Mouse (Mus musculus): Measurements from ENCODE around the gene Ciita. TPM values are rescaled to one million over a fixed set of nuclear protein-coding genes. Genes with fewer than 3 reads are reported as not detected.

The Ciita gene
- polyA plus RNA-seq, 1 experiment from 2014 or later = 0.49 TPM

DNA sequence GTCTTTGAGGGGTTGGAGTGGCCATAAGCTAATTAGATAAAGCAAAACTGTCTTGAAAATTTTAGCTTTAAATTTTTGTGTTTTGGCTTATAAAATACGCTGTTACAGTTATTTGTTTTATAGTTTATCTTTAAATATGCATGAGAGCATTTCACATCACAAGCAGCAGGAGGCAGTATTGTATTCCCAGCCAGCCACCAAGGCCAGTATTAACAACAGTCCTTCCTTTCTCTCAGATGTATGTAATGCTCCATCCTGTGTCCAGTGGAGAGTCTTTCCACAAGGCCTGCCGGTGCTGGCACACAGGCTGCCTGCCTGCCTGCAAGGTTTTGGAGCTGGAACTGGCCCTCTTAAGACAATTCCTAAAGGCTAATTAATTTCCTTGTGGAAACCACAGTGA is 92.0 kb downstream of the Ciita start:
- no peak for ATAC-seq (ENCODE audit: insufficient read depth, low FRiP score)
- H3K27me3 ChIP-seq (ENCODE audit: control insufficient read depth, insufficient read depth, low read length) = no peaks in the 10 kb centered on the region
- no peaks in the 10 kb centered on the region for H3K36me3 ChIP-seq (ENCODE audit: control insufficient read depth, insufficient read depth, low read length)
- WGBS = 51% methylated on average over 2 of the region's 2 CpGs
- no peaks in the 10 kb centered on the region for H3K4me1 ChIP-seq (ENCODE audit: control insufficient read depth, insufficient read depth, low read length)
- H3K9ac ChIP-seq (ENCODE audit: low read length) = no peak overlapping the region
- peak overlapping the region; percentile 44; the same call in 1 of the 2 replicates for H3K27ac ChIP-seq (ENCODE audit: low read length)
- H3K9me3 ChIP-seq (replicated peaks; ENCODE audit: control insufficient read depth, low read length) = no peaks in the 10 kb centered on the region
- H3K4me3 ChIP-seq (replicated peaks; ENCODE audit: low read length) = no peak overlapping the region
- no peak overlapping the region for H3K4me2 ChIP-seq (ENCODE audit: low read depth, low read length)

GRCm38 (mm10) chr16:10574936-10575335 is 95.1 kb downstream of the Ciita start:
- no peaks in the 10 kb centered on the region for H3K9me3 ChIP-seq (replicated peaks; ENCODE audit: control insufficient read depth, low read length)
- no peak for ATAC-seq (ENCODE audit: insufficient read depth, low FRiP score)
- H3K4me2 ChIP-seq (ENCODE audit: low read depth, low read length) = no peak overlapping the region
- 71% methylated on average over 2 of the region's 2 CpGs for WGBS
- H3K4me3 ChIP-seq (replicated peaks; ENCODE audit: low read length) = no peak overlapping the region
- no peak overlapping the region for H3K9ac ChIP-seq (ENCODE audit: low read length)
- H3K27ac ChIP-seq (ENCODE audit: low read length) = no peak overlapping the region
- H3K27me3 ChIP-seq (ENCODE audit: control insufficient read depth, insufficient read depth, low read length) = no peaks in the 10 kb centered on the region
- 0 out of 2 replicates have a peak, but pooled peaks cover 4% of the 10 kb centered on the region for H3K36me3 ChIP-seq (ENCODE audit: control insufficient read depth, insufficient read depth, low read length)
- H3K4me1 ChIP-seq (ENCODE audit: control insufficient read depth, insufficient read depth, low read length) = no peaks in the 10 kb centered on the region

DNA sequence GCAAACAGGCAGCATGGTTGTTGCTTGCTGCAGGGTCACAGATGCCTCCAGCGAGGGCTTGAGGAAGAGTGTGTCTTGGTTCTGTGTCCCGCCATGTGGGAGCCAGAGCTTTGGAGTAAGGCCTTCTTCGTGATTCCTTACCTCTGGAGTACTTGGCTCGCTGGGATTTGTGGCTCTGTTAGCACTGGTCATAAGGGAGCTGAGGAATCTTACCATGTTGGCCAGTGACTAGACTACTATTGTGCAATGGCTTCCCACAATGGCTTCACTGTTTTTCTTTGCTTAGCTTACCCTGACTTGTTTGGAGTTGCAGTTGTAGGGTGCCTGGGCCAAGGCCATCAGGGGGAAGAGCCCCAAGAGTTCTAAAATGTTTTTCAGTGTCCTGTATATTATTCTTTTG is 96.1 kb downstream of the Ciita start:
- H3K36me3 ChIP-seq (ENCODE audit: control insufficient read depth, insufficient read depth, low read length) = 0 out of 2 replicates have a peak, but pooled peaks cover 4% of the 10 kb centered on the region
- H3K27me3 ChIP-seq (ENCODE audit: control insufficient read depth, insufficient read depth, low read length) = no peaks in the 10 kb centered on the region
- H3K4me2 ChIP-seq (ENCODE audit: low read depth, low read length) = no peak overlapping the region
- H3K27ac ChIP-seq (ENCODE audit: low read length) = no peak overlapping the region
- no peak for ATAC-seq (ENCODE audit: insufficient read depth, low FRiP score)
- H3K4me1 ChIP-seq (ENCODE audit: control insufficient read depth, insufficient read depth, low read length) = no peaks in the 10 kb centered on the region
- H3K9ac ChIP-seq (ENCODE audit: low read length) = no peak overlapping the region
- WGBS = 90% methylated on average over 4 of the region's 4 CpGs
- no peak overlapping the region for H3K4me3 ChIP-seq (replicated peaks; ENCODE audit: low read length)
- no peaks in the 10 kb centered on the region for H3K9me3 ChIP-seq (replicated peaks; ENCODE audit: control insufficient read depth, low read length)

DNA sequence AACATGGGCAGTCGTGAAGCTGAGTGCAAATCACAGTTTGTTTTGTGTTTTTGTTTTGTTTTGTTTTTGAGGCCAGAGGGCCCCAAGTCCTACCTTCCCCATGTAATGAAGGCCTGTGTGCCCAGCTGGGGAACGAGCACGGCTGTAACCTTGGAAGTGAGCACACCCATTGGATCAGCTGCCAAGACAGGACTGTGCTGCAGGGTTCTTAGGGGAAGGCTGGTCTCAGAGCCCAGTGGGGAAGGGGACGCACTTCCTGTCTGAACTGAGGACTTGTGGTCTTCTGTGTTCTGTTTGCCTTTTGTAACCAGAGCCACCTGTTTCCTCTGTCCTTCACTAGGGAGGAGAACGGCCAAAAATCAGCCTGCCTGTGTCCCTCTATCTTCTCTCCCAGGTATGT is 97.7 kb downstream of the Ciita start:
- no peak overlapping the region for H3K4me2 ChIP-seq (ENCODE audit: low read depth, low read length)
- H3K27ac ChIP-seq (ENCODE audit: low read length) = no peak overlapping the region
- 0 out of 2 replicates have a peak, but pooled peaks cover 4% of the 10 kb centered on the region for H3K36me3 ChIP-seq (ENCODE audit: control insufficient read depth, insufficient read depth, low read length)
- H3K4me1 ChIP-seq (ENCODE audit: control insufficient read depth, insufficient read depth, low read length) = no peaks in the 10 kb centered on the region
- no peak for ATAC-seq (ENCODE audit: insufficient read depth, low FRiP score)
- H3K9ac ChIP-seq (ENCODE audit: low read length) = no peak overlapping the region
- H3K27me3 ChIP-seq (ENCODE audit: control insufficient read depth, insufficient read depth, low read length) = no peaks in the 10 kb centered on the region
- H3K9me3 ChIP-seq (replicated peaks; ENCODE audit: control insufficient read depth, low read length) = no peaks in the 10 kb centered on the region
- 60% methylated on average over 5 of the region's 5 CpGs for WGBS
- no peak overlapping the region for H3K4me3 ChIP-seq (replicated peaks; ENCODE audit: low read length)

Other genes starting within 250 kb of the Ciita start
- gene Emp2, start 166.1 kb upstream of the Ciita start, polyA plus RNA-seq (2015; fragmentation: Nextera tagmentation; extraction: Ambion mirVana) = 83.5 and 110 TPM in 2 replicates
- 1.7 and 2.0 TPM in 2 replicates for gene Tekt5, start 84.6 kb upstream of the Ciita start, polyA plus RNA-seq (2015; fragmentation: Nextera tagmentation; extraction: Ambion mirVana)
- gene Nubp1, start 68.1 kb upstream of the Ciita start, polyA plus RNA-seq (2015; fragmentation: Nextera tagmentation; extraction: Ambion mirVana) = 45.5 and 47.7 TPM in 2 replicates
- 9.1 TPM in 2 replicates for gene Tvp23a, start 32.7 kb upstream of the Ciita start, polyA plus RNA-seq (2015; fragmentation: Nextera tagmentation; extraction: Ambion mirVana)
- gene Dexi, start 63.0 kb downstream of the Ciita start, polyA plus RNA-seq (2015; fragmentation: Nextera tagmentation; extraction: Ambion mirVana) = 4.9 and 5.0 TPM in 2 replicates
- 31.0 and 33.7 TPM in 2 replicates for gene Clec16a, start 65.3 kb downstream of the Ciita start, polyA plus RNA-seq (2015; fragmentation: Nextera tagmentation; extraction: Ambion mirVana)